ENCODE assay signal across 32 mouse cellular contexts in genomic region chr7:43789295-43789694, GRCm38 (mm10). TPM values are rescaled to one million over a fixed set of nuclear protein-coding genes. Genes with fewer than 3 reads are reported as not detected.
DNase-seq lines count a peak whose midpoint lies in the region; ATAC-seq and TF ChIP-seq lines count a peak whose summit lies in the region.
"Had no signal": no experiment of that assay in that cellular context is flagged by ENCODE, and none has a peak within 500 bp of the region (broad histone marks: within the 10 kb centered on the region; RNA-seq: fewer than 3 reads in every experiment).

No protein-coding gene starts in this region.

- H3K27me3 ChIP-seq in heart, postnatal 0 days (ENCODE audit: control insufficient read depth, insufficient read depth, low read length) = peaks cover under 1% of the 10 kb centered on the region; the same call in 1 of the 2 replicates
- no peaks in the 10 kb centered on the region for H3K27me3 ChIP-seq in liver, postnatal 0 days (ENCODE audit: insufficient read depth, low read length)
- no peaks in the 10 kb centered on the region for H3K27me3 ChIP-seq in stomach, postnatal 0 days (ENCODE audit: control insufficient read depth, insufficient read depth, low read length)
- H3K27me3 ChIP-seq: midbrain, embryonic 13.5 days; stomach, embryonic 15.5 days had no signal

- TF ChIP-seq EP300 in heart, postnatal 0 days (IDR thresholded peaks at IDR 0.05; ENCODE audit: low read depth) = no peak
- TF ChIP-seq EP300 in liver, postnatal 0 days (IDR thresholded peaks at IDR 0.05; ENCODE audit: low read depth) = no peak
- no peak for TF ChIP-seq EP300 in stomach, postnatal 0 days (optimal IDR thresholded peaks at IDR 0.05)

- peak; percentile 15; the same call in 1 of the 2 replicates for TF ChIP-seq CTCF in heart, postnatal 0 days (IDR thresholded peaks at IDR 0.05; ENCODE audit: low read depth)
- 0 out of 2 replicates have a peak, but pooled peaks have one; percentile 2 for TF ChIP-seq CTCF in liver, postnatal 0 days (IDR thresholded peaks at IDR 0.05; ENCODE audit: low read depth)
- peak; percentile 57 for TF ChIP-seq CTCF in stomach, postnatal 0 days (IDR thresholded peaks at IDR 0.05; ENCODE audit: low read depth)

- ATAC-seq in heart, postnatal 0 days (ENCODE audit: insufficient read depth, low read depth) = no peak
- ATAC-seq in liver, postnatal 0 days = no peak
- no peak for ATAC-seq in stomach, postnatal 0 days (ENCODE audit: low FRiP score, low TSS enrichment)
- ATAC-seq: forebrain, embryonic 15.5 days; midbrain, embryonic 13.5 days had no signal

- H3K36me3 ChIP-seq in heart, postnatal 0 days (replicated peaks; ENCODE audit: control insufficient read depth, insufficient read depth, low read length) = no peaks in the 10 kb centered on the region
- no peaks in the 10 kb centered on the region for H3K36me3 ChIP-seq in liver, postnatal 0 days (replicated peaks; ENCODE audit: insufficient read depth, low read length)
- H3K36me3 ChIP-seq in stomach, postnatal 0 days (ENCODE audit: control insufficient read depth, insufficient read depth, low read length) = no peaks in the 10 kb centered on the region
- H3K36me3 ChIP-seq: forebrain, embryonic 15.5 days; heart, embryonic 13.5 days; midbrain, embryonic 13.5 days; stomach, embryonic 15.5 days had no signal

- H3K9ac ChIP-seq in heart, postnatal 0 days (replicated peaks; ENCODE audit: low read depth, low read length) = no peak overlapping the region
- H3K9ac ChIP-seq in liver, postnatal 0 days (replicated peaks) = no peak overlapping the region
- no peak overlapping the region for H3K9ac ChIP-seq in stomach, postnatal 0 days (ENCODE audit: low read length)
- H3K9ac ChIP-seq: forebrain, embryonic 15.5 days; heart, embryonic 13.5 days; hindbrain, embryonic 14.5 days; midbrain, embryonic 13.5 days; stomach, embryonic 15.5 days had no signal

- WGBS in heart, postnatal 0 days = 68% methylated on average over 2 of the region's 2 CpGs
- 55% methylated on average over 2 of the region's 2 CpGs for WGBS in liver, postnatal 0 days (ENCODE audit: insufficient replicate concordance)
- 58% methylated on average over 2 of the region's 2 CpGs for WGBS in stomach, postnatal 0 days

- no peak for DNase-seq in heart, postnatal 0 days (ENCODE audit: low spot score)
- DNase-seq in heart, adult 9 months (ENCODE audit: low spot score in 2 of 2) = no peak
- no peak for DNase-seq in liver, postnatal 0 days
- DNase-seq in liver (no peak), A20 (ENCODE audit: low read depth, low spot score) (peak; percentile 19)
- DNase-seq in stomach, postnatal 0 days (ENCODE audit: low spot score) = no peak
- DNase-seq in thymus, postnatal 36 days = no peak
- DNase-seq: adrenal gland, postnatal 14 days; cerebellum, adult 9-10 months; gastrocnemius, postnatal 14 days; heart, adult 11 months; kidney, postnatal 36 days; left cerebral cortex, postnatal 4 days; lung, postnatal 36 days; thymus, adult 18-20 months; thymus, postnatal 4 days had no signal

- no peak overlapping the region for H3K4me3 ChIP-seq in heart, postnatal 0 days (ENCODE audit: low read depth, low read length)
- no peak overlapping the region for H3K4me3 ChIP-seq in liver, postnatal 0 days (ENCODE audit: low read depth, low read length)
- no peak overlapping the region for H3K4me3 ChIP-seq in stomach, postnatal 0 days (ENCODE audit: low read depth, low read length)
- H3K4me3 ChIP-seq: forebrain, embryonic 15.5 days; heart, embryonic 13.5 days; megakaryocyte, embryonic 14.5 days; midbrain, embryonic 13.5 days; myocyte; stomach, embryonic 15.5 days had no signal

- no peak overlapping the region for H3K27ac ChIP-seq in heart, postnatal 0 days (ENCODE audit: low read depth)
- no peak overlapping the region for H3K27ac ChIP-seq in liver, postnatal 0 days (ENCODE audit: low read depth)
- H3K27ac ChIP-seq in stomach, postnatal 0 days (replicated peaks) = no peak overlapping the region
- H3K27ac ChIP-seq: forebrain, embryonic 15.5 days; heart, embryonic 13.5 days; hindbrain, embryonic 14.5 days; midbrain, embryonic 13.5 days; stomach, embryonic 15.5 days had no signal

- no peak overlapping the region for H3K4me2 ChIP-seq in heart, postnatal 0 days (ENCODE audit: low read depth, low read length)
- H3K4me2 ChIP-seq in liver, postnatal 0 days (ENCODE audit: low read depth, low read length) = no peak overlapping the region
- H3K4me2 ChIP-seq in stomach, postnatal 0 days (replicated peaks; ENCODE audit: low read depth) = no peak overlapping the region
- H3K4me2 ChIP-seq: forebrain, embryonic 15.5 days; heart, embryonic 13.5 days; hindbrain, embryonic 14.5 days; midbrain, embryonic 13.5 days; stomach, embryonic 15.5 days had no signal

- H3K9me3 ChIP-seq in heart, postnatal 0 days (replicated peaks; ENCODE audit: control insufficient read depth, low read length) = no peaks in the 10 kb centered on the region
- H3K9me3 ChIP-seq in liver, postnatal 0 days (ENCODE audit: low read length) = no peaks in the 10 kb centered on the region
- H3K9me3 ChIP-seq in stomach, postnatal 0 days (ENCODE audit: control insufficient read depth, low read length) = no peaks in the 10 kb centered on the region
- H3K9me3 ChIP-seq: forebrain, embryonic 15.5 days; heart, embryonic 13.5 days; midbrain, embryonic 13.5 days; stomach, embryonic 15.5 days had no signal

- H3K4me1 ChIP-seq in heart, postnatal 0 days (ENCODE audit: control insufficient read depth, insufficient read depth) = no peaks in the 10 kb centered on the region
- no peaks in the 10 kb centered on the region for H3K4me1 ChIP-seq in liver, postnatal 0 days (ENCODE audit: insufficient read depth)
- H3K4me1 ChIP-seq in stomach, postnatal 0 days (replicated peaks; ENCODE audit: control insufficient read depth, insufficient read depth) = no peaks in the 10 kb centered on the region
- H3K4me1 ChIP-seq: forebrain, embryonic 15.5 days; heart, embryonic 13.5 days; megakaryocyte, embryonic 14.5 days; midbrain, embryonic 13.5 days; stomach, embryonic 15.5 days had no signal

RNA-seq across cellular contexts. Expression of gene Klk9, which starts 2.4 kb away (rescaled TPM):
- total RNA-seq in heart, postnatal 0 days (2014; rRNA removed; ENCODE audit: low replicate concordance) = not detected in 2 replicates
- polyA plus RNA-seq in heart, postnatal 0 days (2015; fragmentation: Nextera tagmentation; extraction: Ambion mirVana) = 0.08 TPM in 1 of 2 replicates, not detected in the other
- not detected in 2 replicates for polyA plus RNA-seq in liver, postnatal 0 days (2015; fragmentation: Nextera tagmentation; extraction: Ambion mirVana)
- polyA plus RNA-seq in stomach, postnatal 0 days (2015; fragmentation: Nextera tagmentation; extraction: Ambion mirVana) = 101 and 118 TPM in 2 replicates
- total RNA-seq: adrenal gland, postnatal 14 days; gastrocnemius, postnatal 14 days; heart, postnatal 25 days; left cerebral cortex, adult 18-20 months; left cerebral cortex, postnatal 4 days; liver, adult 2 months had no signal
- polyA plus RNA-seq: brain, embryonic 14.5 days; forebrain, embryonic 15.5 days; hindbrain, embryonic 14.5 days; intestine, embryonic 14.5 days; kidney, embryonic 14.5 days; liver, adult 2 months; liver, embryonic 16.5 days; myocyte; neural tube, embryonic 14.5 days had no signal

RNA-seq across cellular contexts. Expression of gene Klk8, which starts 8.1 kb away (rescaled TPM):
- 9.3 and 40.6 TPM in 2 replicates for total RNA-seq in heart, postnatal 0 days (2014; rRNA removed; ENCODE audit: low replicate concordance)
- polyA plus RNA-seq in heart, postnatal 0 days (2015; fragmentation: Nextera tagmentation; extraction: Ambion mirVana) = 16.4 and 17.0 TPM in 2 replicates
- 2.2 and 3.2 TPM in 2 replicates for polyA plus RNA-seq in liver, postnatal 0 days (2015; fragmentation: Nextera tagmentation; extraction: Ambion mirVana)
- 139 and 155 TPM in 2 replicates for polyA plus RNA-seq in stomach, postnatal 0 days (2015; fragmentation: Nextera tagmentation; extraction: Ambion mirVana)
- polyA plus RNA-seq: myocyte had no signal

RNA-seq across cellular contexts. Expression of gene Klk10, which starts 8.5 kb away (rescaled TPM):
- 0.31 TPM in 1 of 2 replicates, not detected in the other for total RNA-seq in heart, postnatal 0 days (2014; rRNA removed; ENCODE audit: low replicate concordance)
- 0.27 and 0.52 TPM in 2 replicates for polyA plus RNA-seq in heart, postnatal 0 days (2015; fragmentation: Nextera tagmentation; extraction: Ambion mirVana)
- polyA plus RNA-seq in liver, postnatal 0 days (2015; fragmentation: Nextera tagmentation; extraction: Ambion mirVana) = not detected in 2 replicates
- polyA plus RNA-seq in stomach, postnatal 0 days (2015; fragmentation: Nextera tagmentation; extraction: Ambion mirVana) = 313 and 335 TPM in 2 replicates
- total RNA-seq: adrenal gland, postnatal 14 days; left cerebral cortex, adult 18-20 months; left cerebral cortex, postnatal 4 days; liver, adult 2 months had no signal
- polyA plus RNA-seq: hindbrain, embryonic 14.5 days; liver, adult 2 months; liver, embryonic 16.5 days; midbrain, embryonic 13.5 days; neural tube, embryonic 14.5 days had no signal

RNA-seq across cellular contexts. Expression of gene Klk11, which starts 14.9 kb away (rescaled TPM):
- total RNA-seq in heart, postnatal 0 days (2014; rRNA removed; ENCODE audit: low replicate concordance) = not detected in 2 replicates
- 0.15 TPM in 1 of 2 replicates, not detected in the other for polyA plus RNA-seq in heart, postnatal 0 days (2015; fragmentation: Nextera tagmentation; extraction: Ambion mirVana)
- not detected in 2 replicates for polyA plus RNA-seq in liver, postnatal 0 days (2015; fragmentation: Nextera tagmentation; extraction: Ambion mirVana)
- polyA plus RNA-seq in stomach, postnatal 0 days (2015; fragmentation: Nextera tagmentation; extraction: Ambion mirVana) = 52.3 and 54.6 TPM in 2 replicates
- total RNA-seq: adrenal gland, postnatal 14 days; gastrocnemius, postnatal 14 days; heart, postnatal 25 days; left cerebral cortex, adult 18-20 months; left cerebral cortex, postnatal 4 days; liver, adult 2 months had no signal
- polyA plus RNA-seq: brain, embryonic 14.5 days; C2C12; forebrain, embryonic 15.5 days; heart, embryonic 13.5 days; hindbrain, embryonic 14.5 days; intestine, embryonic 14.5 days; kidney, embryonic 14.5 days; liver, adult 2 months; liver, embryonic 16.5 days; midbrain, embryonic 13.5 days; neural tube, embryonic 14.5 days had no signal

RNA-seq across cellular contexts. Expression of gene Klk12, which starts 20.6 kb away (rescaled TPM):
- total RNA-seq in heart, postnatal 0 days (2014; rRNA removed; ENCODE audit: low replicate concordance) = not detected in 2 replicates
- not detected in 2 replicates for polyA plus RNA-seq in heart, postnatal 0 days (2015; fragmentation: Nextera tagmentation; extraction: Ambion mirVana)
- not detected in 2 replicates for polyA plus RNA-seq in liver, postnatal 0 days (2015; fragmentation: Nextera tagmentation; extraction: Ambion mirVana)
- 34.9 and 36.2 TPM in 2 replicates for polyA plus RNA-seq in stomach, postnatal 0 days (2015; fragmentation: Nextera tagmentation; extraction: Ambion mirVana)
- total RNA-seq: adrenal gland, postnatal 14 days; gastrocnemius, postnatal 14 days; heart, postnatal 25 days; left cerebral cortex, adult 18-20 months; left cerebral cortex, postnatal 4 days; liver, adult 2 months had no signal
- polyA plus RNA-seq: brain, embryonic 14.5 days; C2C12; forebrain, embryonic 15.5 days; heart, embryonic 13.5 days; hindbrain, embryonic 14.5 days; intestine, embryonic 14.5 days; kidney, embryonic 14.5 days; liver, adult 2 months; liver, embryonic 16.5 days; midbrain, embryonic 13.5 days; neural tube, embryonic 14.5 days had no signal

Comparison
In these comparisons a context has a peak if more than half of its experiments do, and no peak if none do; other contexts are left out.
1. CTCF ChIP-seq: peak in every context shown above with its lines; median percentile 57 in stomach, postnatal 0 days; 15 in heart, postnatal 0 days; 2 in liver, postnatal 0 days.
2. RNA of gene Klk9, which starts 2.4 kb away (polyA plus RNA-seq): 101 to 118 TPM in stomach, postnatal 0 days; 0.08 TPM in heart, postnatal 0 days and not detected in liver, postnatal 0 days; every median in the first group is over 10 times any median in the second.
3. RNA of gene Klk10, which starts 8.5 kb away (polyA plus RNA-seq): 313 to 335 TPM in stomach, postnatal 0 days; 0.27 to 0.52 TPM in heart, postnatal 0 days and not detected in liver, postnatal 0 days; every median in the first group is over 100 times any median in the second.